Mouse (Mus musculus) liver, embryonic 12.5 days (tissue): ENCODE data around the gene Flcn. TPM values are rescaled to one million over a fixed set of nuclear protein-coding genes. Genes with fewer than 3 reads are reported as not detected.
"Not testable (repeated sequence)": the region's sequence is repeated elsewhere in the genome, so short reads cannot be mapped to it uniquely, and the experiment has no call there.

Experiments used
- ATAC-seq: fragments of 200-750 bp; cut with Nextera tagmentation; 2 replicates; pipeline ENCODE4 v1.8.0; 2017; ENCODE audit warnings: moderate number of reproducible peaks, mild to moderate bottlenecking, moderate library complexity
- H3K27ac ChIP-seq: fragments of 300-500 bp; sonication (generic); 2 replicates; pipeline ENCODE4 v1.5.1; 2016; ENCODE audit warnings: mild to moderate bottlenecking
- H3K27me3 ChIP-seq: fragments of 300-500 bp; sonication (generic); replicated peaks from 2 replicates; pipeline ENCODE4 v1.6.1; 2016; ENCODE audit warnings: mild to moderate bottlenecking, moderate library complexity
- H3K36me3 ChIP-seq: fragments of 300-500 bp; sonication (generic); 2 replicates; pipeline ENCODE4 v1.6.1; 2016; ENCODE audit warnings: mild to moderate bottlenecking, moderate library complexity
- H3K4me1 ChIP-seq: fragments of 300-500 bp; sonication (generic); 2 replicates; pipeline ENCODE4 v1.6.1; 2016
- H3K4me2 ChIP-seq: fragments of 300-500 bp; sonication (generic); 2 replicates; pipeline ENCODE4 v1.6.1; 2016; ENCODE audit warnings: mild to moderate bottlenecking, moderate library complexity
- H3K4me3 ChIP-seq: fragments of 300-500 bp; sonication (generic); 2 replicates; pipeline ENCODE4 v1.5.1; 2016; ENCODE audit warnings: mild to moderate bottlenecking, moderate library complexity
- H3K9ac ChIP-seq: fragments of 300-500 bp; sonication (generic); 2 replicates; pipeline ENCODE4 v1.6.1; 2016; ENCODE audit warnings: mild to moderate bottlenecking, moderate library complexity
- H3K9me3 ChIP-seq: fragments of 300-500 bp; sonication (generic); replicated peaks from 2 replicates; pipeline ENCODE4 v1.6.1; 2016; ENCODE audit warnings: mild to moderate bottlenecking, moderate library complexity
- WGBS: fragments of 180-500 bp; shearing (Covaris S2); methylation state at CpG from one replicate; pipeline ENCODE4 v1.1.7; 2016; ENCODE audit not compliant: insufficient replicate concordance; 5-methylcytosine and 5-hydroxymethylcytosine counted together
- polyA plus RNA-seq: library from polyadenylated mRNA; unstranded; fragments of >200 nt; fragmentation: Nextera tagmentation; extraction: Ambion mirVana; gene quantifications from 2 replicates; pipeline ENCODE4 v1.2.1, GENCODE M21; 2016

Flcn gene
- 15.9 and 19.8 TPM in 2 replicates for polyA plus RNA-seq

DNA sequence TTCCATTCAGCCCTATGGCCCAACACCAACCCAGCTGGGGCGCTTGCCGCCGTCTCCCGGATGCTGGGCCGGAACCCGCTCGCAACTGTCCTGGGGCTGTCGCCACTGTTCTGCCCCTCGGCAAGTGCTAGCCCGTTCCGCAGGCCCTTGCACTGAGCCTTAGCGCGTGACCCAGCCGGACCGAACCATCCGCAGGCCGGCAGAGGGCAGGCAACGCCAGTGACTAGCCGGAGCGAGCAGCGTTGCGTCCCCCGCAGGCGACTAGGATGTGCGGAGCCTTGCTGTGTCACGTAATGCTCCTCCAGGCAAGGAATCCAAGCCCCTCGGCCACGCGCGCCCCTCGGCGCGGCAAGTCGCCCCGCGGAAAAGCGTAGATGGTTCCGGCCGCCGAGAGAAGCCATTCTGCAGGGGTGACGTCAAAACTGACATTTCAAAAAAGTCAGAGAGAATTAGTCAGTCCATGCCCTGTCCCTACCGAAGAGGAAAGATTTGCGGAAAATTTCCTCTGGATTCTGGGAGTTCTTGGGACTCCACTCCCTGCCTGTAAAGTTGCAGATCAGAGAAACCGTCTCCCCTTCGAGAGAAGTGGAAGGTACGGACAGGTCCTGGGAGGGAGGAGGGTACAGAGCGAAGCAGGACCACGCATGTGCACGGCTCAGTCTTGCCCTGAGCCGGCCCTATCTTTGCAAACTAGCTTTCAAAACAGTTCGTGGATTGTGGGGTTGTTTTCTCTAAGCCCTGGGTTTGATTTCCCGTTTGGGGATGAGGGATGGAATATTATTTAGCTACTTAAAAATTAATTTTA, at the start of gene Flcn:
TSS of gene Flcn (minus strand) at position 347 of the 805 bp plus-strand sequence.
- H3K4me1 ChIP-seq, result peaks cover 35% of the 10 kb centered on the region
- peak; percentile 91 for ATAC-seq
- no peaks in the 10 kb centered on the region for H3K9me3 ChIP-seq
- peak within 1 kb of the TSS; percentile 95 for H3K4me2 ChIP-seq
- H3K27ac ChIP-seq, result peak within 1 kb of the TSS; percentile 94
- WGBS, result under 1% methylated on average over 52 of the region's 52 CpGs
- H3K27me3 ChIP-seq, result no peaks in the 10 kb centered on the region
- peaks cover 33% of the 10 kb centered on the region for H3K36me3 ChIP-seq
- H3K4me3 ChIP-seq, result peak within 1 kb of the TSS; percentile 87
- H3K9ac ChIP-seq, result peak within 1 kb of the TSS; percentile 86

- H3K4me3 ChIP-seq, result no peak overlapping the region
- H3K27me3 ChIP-seq, result no peaks in the 10 kb centered on the region
- no peak overlapping the region for H3K4me2 ChIP-seq
- 63% methylated on average over 3 of the region's 3 CpGs for WGBS
- H3K4me1 ChIP-seq, result peaks cover 28% of the 10 kb centered on the region
- H3K27ac ChIP-seq, result no peak overlapping the region
- 0 out of 2 replicates have a peak, but pooled peaks cover 9% of the 10 kb centered on the region for H3K36me3 ChIP-seq
- no peak overlapping the region for H3K9ac ChIP-seq
- no peak for ATAC-seq
- no peaks in the 10 kb centered on the region for H3K9me3 ChIP-seq
Observed at GRCm38 (mm10) chr11:59852865-59853264, 43.0 kb upstream of the Flcn start.

DNA sequence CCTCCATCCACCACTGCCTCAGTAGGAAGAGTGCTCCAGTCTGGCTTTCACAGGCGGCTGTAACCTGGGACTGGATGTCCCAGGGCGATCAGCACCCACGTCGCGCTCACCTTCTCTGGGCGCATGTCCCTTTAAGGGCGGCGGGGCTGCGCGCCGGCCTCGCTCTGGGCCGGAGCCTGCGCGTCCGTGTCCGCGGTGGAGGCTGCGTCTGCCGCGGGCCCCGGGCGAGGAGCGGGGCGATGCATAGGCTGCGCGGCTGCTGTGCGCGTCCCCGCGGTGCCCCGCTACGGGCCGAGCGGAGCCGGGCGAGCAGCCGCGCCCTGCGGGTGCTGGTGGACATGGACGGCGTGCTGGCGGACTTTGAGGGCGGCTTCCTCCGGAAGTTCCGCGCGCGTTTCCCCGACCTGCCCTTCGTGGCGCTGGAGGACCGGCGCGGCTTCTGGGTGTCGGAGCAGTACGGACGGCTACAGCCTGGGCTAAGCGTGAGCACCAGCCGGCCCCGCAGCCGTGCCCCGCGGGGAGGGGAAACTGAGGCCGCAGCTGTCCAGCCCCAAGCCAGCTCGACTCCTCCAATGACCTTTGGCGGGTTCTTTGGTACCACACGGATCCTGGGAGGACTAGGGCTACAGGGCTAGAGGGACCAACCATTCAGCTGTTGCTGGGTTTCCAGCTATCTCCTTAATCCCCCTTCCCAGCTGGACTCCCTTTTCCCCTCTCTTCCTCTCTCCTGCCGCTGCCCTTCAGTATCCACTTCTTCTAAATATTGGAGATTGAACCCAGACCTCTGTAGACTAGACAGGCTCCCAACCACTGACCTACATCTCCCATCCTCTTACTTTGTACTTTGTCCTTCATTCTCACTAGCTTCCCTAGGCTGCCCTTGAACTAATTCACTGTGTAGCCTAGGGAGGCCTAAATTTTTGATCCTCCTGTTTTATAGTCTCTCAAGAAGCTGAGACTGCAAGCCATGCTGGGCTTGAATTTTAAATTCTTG, 38.4 kb upstream of the Flcn start:
- ATAC-seq, result peak; percentile 80
- Histone ChIP-seq H3K9me3 (no peaks in the 10 kb centered on the region), H3K27me3 (no peaks in the 10 kb centered on the region), H3K4me2 (peak overlapping the region; percentile 91), H3K9ac (peak overlapping the region; percentile 85), H3K27ac (peak overlapping the region; percentile 84), H3K4me3 (peak overlapping the region; percentile 76), H3K36me3 (peaks cover 16% of the 10 kb centered on the region), H3K4me1 (peaks cover 39% of the 10 kb centered on the region)
- WGBS, result under 1% methylated on average over 69 of the region's 69 CpGs

DNA sequence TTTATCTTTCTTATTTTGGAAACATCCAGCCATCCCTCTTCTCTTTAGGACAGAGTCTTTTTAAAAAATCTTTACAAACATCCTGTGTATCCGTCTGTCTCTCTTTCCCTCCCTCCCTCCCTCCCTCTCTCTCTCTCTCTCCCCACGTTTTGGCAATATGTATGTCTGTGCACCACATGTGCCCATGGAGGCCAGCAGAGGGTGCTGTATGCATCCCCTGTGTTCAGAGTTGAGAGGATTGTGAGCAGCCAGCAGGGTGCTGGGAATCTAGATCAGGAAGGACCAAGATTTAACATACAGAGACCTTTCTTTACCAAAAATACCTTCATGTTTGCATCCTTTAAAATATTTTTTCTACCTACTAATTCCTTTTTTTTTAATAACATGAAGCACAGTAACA, 37.3 kb upstream of the Flcn start:
- Histone ChIP-seq H3K9ac (no peak overlapping the region), H3K4me3 (peak overlapping the region; percentile 76; the same call in 1 of the 2 replicates), H3K27ac (no peak overlapping the region), H3K9me3 (no peaks in the 10 kb centered on the region), H3K4me1 (peaks cover 29% of the 10 kb centered on the region), H3K4me2 (peak overlapping the region; percentile 91), H3K27me3 (no peaks in the 10 kb centered on the region), H3K36me3 (peaks cover 10% of the 10 kb centered on the region)
- WGBS, result 20% methylated on average over 2 of the region's 2 CpGs
- no peak for ATAC-seq

- H3K27me3 ChIP-seq, result no peaks in the 10 kb centered on the region
- H3K9ac ChIP-seq, result no peak overlapping the region
- H3K36me3 ChIP-seq, result peaks cover 10% of the 10 kb centered on the region
- no peaks in the 10 kb centered on the region for H3K9me3 ChIP-seq
- peaks cover 29% of the 10 kb centered on the region for H3K4me1 ChIP-seq
- WGBS, result 87% methylated on average over 11 of the region's 11 CpGs
- no peak for ATAC-seq
- no peak overlapping the region for H3K4me3 ChIP-seq
- no peak overlapping the region for H3K4me2 ChIP-seq
- H3K27ac ChIP-seq, result no peak overlapping the region
Observed at GRCm38 (mm10) chr11:59846311-59846710, 36.5 kb upstream of the Flcn start.

DNA sequence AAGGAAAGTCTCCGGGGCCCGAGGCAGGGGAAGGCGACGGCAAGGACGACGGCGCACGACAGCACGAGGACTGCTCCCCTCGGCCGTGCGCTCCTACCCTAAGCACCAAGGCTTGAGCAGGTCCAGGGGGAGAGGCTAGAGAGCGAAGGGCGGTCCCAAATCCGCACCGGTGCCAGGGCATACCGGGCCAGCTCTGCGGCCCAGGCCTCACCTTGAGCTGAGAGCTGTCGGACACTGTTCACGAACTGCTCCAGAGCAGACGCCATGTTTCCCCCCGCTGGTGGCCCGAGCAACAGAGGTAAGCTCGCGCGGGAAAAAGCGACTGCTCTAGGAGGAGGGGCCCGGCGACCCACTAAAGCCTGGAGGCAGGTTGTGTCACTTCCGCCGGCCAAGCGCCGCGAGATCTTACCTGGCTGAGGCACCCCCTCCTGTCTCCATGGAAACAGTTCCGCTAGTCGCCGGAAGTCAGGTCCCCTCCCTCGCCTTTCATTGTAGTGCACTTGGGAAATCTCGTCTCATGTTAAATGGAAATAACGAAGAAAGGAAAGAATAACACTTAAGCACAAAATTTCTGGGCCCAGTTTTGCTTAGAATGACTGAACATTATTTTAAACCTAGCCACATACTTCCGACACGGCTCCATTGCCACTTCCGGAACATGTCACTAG, 29.8 kb upstream of the Flcn start, which contains the start of gene Cops3:
TSS of gene Cops3 (minus strand) at position 380 of the 668 bp plus-strand sequence.
- ATAC-seq, result peak; percentile 92
- WGBS, result under 1% methylated on average over 43 of the region's 43 CpGs
- Histone ChIP-seq H3K36me3 (peaks cover 30% of the 10 kb centered on the region), H3K4me3 (peak within 1 kb of the TSS; percentile 95), H3K27ac (peak within 1 kb of the TSS; percentile 95), H3K27me3 (no peaks in the 10 kb centered on the region), H3K4me2 (peak within 1 kb of the TSS; percentile 79), H3K4me1 (peaks cover 23% of the 10 kb centered on the region), H3K9ac (peak within 1 kb of the TSS; percentile 93), H3K9me3 (no peaks in the 10 kb centered on the region)

GRCm38 (mm10) chr11:59839008-59839458, 29.2 kb upstream of the Flcn start, which contains the start of gene Nt5m:
Nt5m (plus strand) TSS chr11:59839447.
- peak; percentile 95 for ATAC-seq
- under 1% methylated on average over 24 of the region's 24 CpGs for WGBS
- peak within 1 kb of the TSS; percentile 93 for H3K9ac ChIP-seq

DNA sequence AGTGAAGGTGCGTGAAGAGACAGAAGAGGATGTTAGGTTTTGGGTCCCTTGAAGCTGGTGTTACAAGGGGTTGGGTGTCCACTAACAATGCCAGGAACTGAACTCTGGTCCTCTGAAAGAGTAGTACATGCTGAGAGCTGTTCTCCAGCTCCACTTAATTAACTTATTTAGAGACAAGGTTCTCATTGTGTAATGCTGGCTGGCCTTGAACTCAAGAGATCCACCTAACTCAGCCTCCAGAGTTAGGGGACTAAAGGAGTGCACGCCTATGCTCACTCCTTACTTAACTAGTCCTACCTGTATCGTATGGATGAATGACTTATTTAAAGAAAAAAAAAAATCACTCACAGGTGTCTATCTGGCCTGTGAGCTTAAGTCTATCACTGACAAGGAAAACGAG, 28.6 kb upstream of the Flcn start:
- Histone ChIP-seq H3K4me1 (peaks cover 23% of the 10 kb centered on the region), H3K4me2 (peak overlapping the region; percentile 79), H3K4me3 (peak overlapping the region; percentile 95), H3K27ac (peak overlapping the region; percentile 95), H3K27me3 (no peaks in the 10 kb centered on the region), H3K9ac (peak overlapping the region; percentile 93), H3K9me3 (no peaks in the 10 kb centered on the region), H3K36me3 (peaks cover 42% of the 10 kb centered on the region)
- 49% methylated on average over 4 of the region's 4 CpGs for WGBS
- no peak for ATAC-seq

More at GRCm38 (mm10) chr11:59839008-59839458, 29.2 kb upstream of the Flcn start, which contains the start of gene Nt5m:
- Histone ChIP-seq H3K4me1 (peaks cover 23% of the 10 kb centered on the region), H3K27ac (peak within 1 kb of the TSS; percentile 95), H3K27me3 (no peaks in the 10 kb centered on the region), H3K36me3 (peaks cover 36% of the 10 kb centered on the region), H3K9me3 (no peaks in the 10 kb centered on the region), H3K4me2 (peak within 1 kb of the TSS; percentile 79), H3K4me3 (peak within 1 kb of the TSS; percentile 95)

DNA sequence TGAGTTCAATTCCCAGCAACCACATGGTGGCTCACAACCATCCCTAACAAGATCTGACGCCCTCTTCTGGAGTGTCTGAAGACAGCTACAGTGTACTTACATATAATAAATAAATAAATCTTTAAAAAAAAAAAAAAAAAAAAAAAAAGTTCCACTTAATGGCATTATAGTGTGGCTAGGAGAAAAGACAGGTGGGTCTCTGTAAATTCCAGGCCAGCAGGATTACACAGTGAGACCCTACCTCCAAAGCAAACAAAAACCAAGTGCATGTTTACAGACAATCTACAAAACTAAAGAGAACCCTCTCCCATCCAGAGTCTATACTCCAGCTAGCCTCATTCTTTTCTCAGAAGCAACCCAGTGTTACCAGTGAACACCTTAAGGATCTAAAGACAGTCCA, 28.0 kb upstream of the Flcn start:
- peak overlapping the region; percentile 95 for H3K4me3 ChIP-seq

DNA sequence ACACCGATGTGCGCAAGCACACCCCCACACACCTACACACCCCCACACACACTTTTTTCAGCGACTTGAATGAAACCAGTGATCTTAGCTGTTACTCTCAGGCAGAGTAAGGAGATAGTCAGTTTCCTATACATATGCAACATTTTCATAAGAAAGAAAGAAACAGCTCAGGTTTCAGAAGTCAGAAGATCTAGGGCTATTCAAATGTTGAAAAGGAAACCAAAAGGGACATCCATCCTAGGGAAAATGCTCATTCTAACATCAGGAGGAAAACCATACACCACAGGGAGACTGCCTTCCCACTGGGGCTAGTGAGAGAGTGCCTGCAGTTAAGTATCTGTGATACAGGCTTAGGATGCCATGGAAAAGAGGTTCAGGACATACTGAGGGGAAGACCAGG, 11.8 kb upstream of the Flcn start:
- Histone ChIP-seq H3K36me3 (peaks cover 99% of the 10 kb centered on the region), H3K4me3 (no peak overlapping the region), H3K9ac (no peak overlapping the region), H3K27me3 (no peaks in the 10 kb centered on the region), H3K4me1 (no peaks in the 10 kb centered on the region), H3K4me2 (no peak overlapping the region), H3K27ac (no peak overlapping the region), H3K9me3 (no peaks in the 10 kb centered on the region)
- no peak for ATAC-seq
- 81% methylated on average over 3 of the region's 3 CpGs for WGBS

More for the DNA sequence above, 28.0 kb upstream of the Flcn start:
- H3K36me3 ChIP-seq, result peaks cover 48% of the 10 kb centered on the region
- H3K27ac ChIP-seq, H3K27me3 ChIP-seq, ATAC-seq, H3K9me3 ChIP-seq: not testable (repeated sequence)
- peak overlapping the region; percentile 79 for H3K4me2 ChIP-seq
- WGBS, result no CpG with 5 or more reads among the region's 1 CpGs
- H3K4me1 ChIP-seq, result peaks cover 23% of the 10 kb centered on the region
- H3K9ac ChIP-seq, result 0 out of 2 replicates have a peak overlapping the region, but pooled peaks have one; percentile 93

GRCm38 (mm10) chr11:59817916-59818315, 8.1 kb upstream of the Flcn start:
- peaks cover 72% of the 10 kb centered on the region for H3K36me3 ChIP-seq

More at GRCm38 (mm10) chr11:59817916-59818315, 8.1 kb upstream of the Flcn start:
- Histone ChIP-seq H3K4me2 (no peak overlapping the region), H3K4me3 (no peak overlapping the region), H3K9ac (no peak overlapping the region), H3K9me3 (no peaks in the 10 kb centered on the region), H3K27ac (no peak overlapping the region), H3K27me3 (no peaks in the 10 kb centered on the region), H3K4me1 (no peaks in the 10 kb centered on the region)
- ATAC-seq, result no peak
- 92% methylated on average over 3 of the region's 3 CpGs for WGBS
